Mouse (Mus musculus) olfactory bulb, adult 2 months (tissue): ENCODE measurements around the gene Zcchc7.

Experiments
- CTCF ChIP-seq: fragments of 200-500 bp; IDR thresholded peaks from 2 replicates; pipeline ENCODE4 v1.5.1; 2012; ENCODE audit warnings: low read depth, mild to moderate bottlenecking, low read length, moderate library complexity; ENCODE audit not compliant: insufficient read depth
- POLR2A ChIP-seq: fragments of 200-500 bp; IDR thresholded peaks from 2 replicates; pipeline ENCODE4 v1.6.1; 2012; ENCODE audit warnings: mild to moderate bottlenecking, low read depth, low read length, moderate library complexity; ENCODE audit not compliant: insufficient read depth

DNA sequence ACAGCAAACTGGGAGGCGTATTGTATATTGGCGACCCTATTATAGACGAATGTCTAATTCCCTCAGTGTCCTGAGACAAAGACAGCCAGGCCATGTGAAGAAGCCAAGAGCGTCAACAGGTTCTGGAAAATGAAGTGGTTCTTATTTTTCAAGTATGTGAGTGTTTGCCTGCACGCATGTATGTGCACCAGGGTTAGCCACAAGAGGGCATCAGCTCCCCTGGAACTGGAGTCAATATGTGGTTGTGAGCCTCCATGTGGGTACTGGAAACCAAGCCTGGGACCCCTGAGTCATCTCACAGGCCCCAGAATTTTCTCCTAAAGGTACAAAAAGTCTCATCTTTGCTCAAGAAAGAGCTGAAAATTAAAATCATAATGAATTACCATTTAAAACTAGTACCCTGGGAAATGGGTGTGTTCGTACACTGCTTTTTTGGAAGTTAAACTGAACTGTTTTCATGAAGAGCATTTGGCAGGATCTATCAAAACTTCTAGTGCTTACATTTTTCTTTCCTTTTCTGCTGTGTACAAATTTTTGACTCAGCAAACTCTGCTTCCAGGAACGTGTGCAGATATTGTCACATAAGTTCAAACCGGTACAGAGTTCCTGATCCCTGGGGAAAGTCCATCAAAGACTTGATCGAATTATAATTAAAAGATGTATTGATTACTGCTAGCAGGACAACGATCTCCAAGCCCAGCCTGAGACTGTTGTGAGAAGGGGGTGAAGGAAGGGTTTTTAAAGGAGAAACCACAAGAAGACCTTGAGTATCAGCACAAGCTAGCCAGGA lies 221.4 kb downstream of the Zcchc7 start:
- no peak for TF ChIP-seq POLR2A
- no peak for TF ChIP-seq CTCF
